Mouse (Mus musculus): ENCODE results near the gene Cfap100. TPM values are rescaled to one million over a fixed set of nuclear protein-coding genes. Genes with fewer than 3 reads are reported as not detected.

The Cfap100 gene
- polyA plus RNA-seq, 1 experiment, result not detected

GRCm38 (mm10) chr6:90466079-90466478 is 37.5 kb upstream of the Cfap100 start:
- H3K27me3 ChIP-seq (ENCODE audit: control insufficient read depth, insufficient read depth, low read length), result peaks cover 4% of the 10 kb centered on the region; the same call in 1 of the 2 replicates
- H3K36me3 ChIP-seq (ENCODE audit: control insufficient read depth, insufficient read depth, low read length), result no peaks in the 10 kb centered on the region
- H3K4me1 ChIP-seq (ENCODE audit: control insufficient read depth, insufficient read depth, insufficient read length), result peaks cover 5% of the 10 kb centered on the region; the same call in 1 of the 2 replicates
- no peak overlapping the region for H3K27ac ChIP-seq (ENCODE audit: insufficient read depth, low read length)
- 82% methylated on average over 10 of the region's 10 CpGs for WGBS
- DNase-seq (ENCODE audit: low read depth in 1 of 2, low spot score in 2 of 2), result no peak
- TF ChIP-seq POLR2A (IDR thresholded peaks at IDR 0.05; ENCODE audit: low read depth, low read length), result no peak
- TF ChIP-seq CTCF (IDR thresholded peaks at IDR 0.05; ENCODE audit: extremely low read depth, insufficient read depth, insufficient read length, insufficient replicate concordance), result no peak
- H3K4me3 ChIP-seq (ENCODE audit: extremely low read depth, insufficient read depth, insufficient read length), result no peak overlapping the region

GRCm38 (mm10) chr6:90465028-90465640 is 36.5 kb upstream of the Cfap100 start:
- 88% methylated on average over 11 of the region's 11 CpGs for WGBS
- TF ChIP-seq CTCF (IDR thresholded peaks at IDR 0.05; ENCODE audit: extremely low read depth, insufficient read depth, insufficient read length, insufficient replicate concordance) (no peak), POLR2A (IDR thresholded peaks at IDR 0.05; ENCODE audit: low read depth, low read length) (no peak)
- Histone ChIP-seq H3K4me3 (ENCODE audit: extremely low read depth, insufficient read depth, insufficient read length) (no peak overlapping the region), H3K4me1 (ENCODE audit: control insufficient read depth, insufficient read depth, insufficient read length) (peaks cover 5% of the 10 kb centered on the region; the same call in 1 of the 2 replicates), H3K27me3 (ENCODE audit: control insufficient read depth, insufficient read depth, low read length) (peaks cover 4% of the 10 kb centered on the region; the same call in 1 of the 2 replicates), H3K36me3 (ENCODE audit: control insufficient read depth, insufficient read depth, low read length) (no peaks in the 10 kb centered on the region), H3K27ac (ENCODE audit: insufficient read depth, low read length) (no peak overlapping the region)
- DNase-seq (ENCODE audit: low read depth in 1 of 2, low spot score in 2 of 2), result no peak

- 64% methylated on average over 7 of the region's 7 CpGs for WGBS
- no peak for DNase-seq (ENCODE audit: low read depth in 1 of 2, low spot score in 2 of 2)
- H3K36me3 ChIP-seq (ENCODE audit: control insufficient read depth, insufficient read depth, low read length), result no peaks in the 10 kb centered on the region
- TF ChIP-seq CTCF (IDR thresholded peaks at IDR 0.05; ENCODE audit: extremely low read depth, insufficient read depth, insufficient read length, insufficient replicate concordance) (no peak), POLR2A (IDR thresholded peaks at IDR 0.05; ENCODE audit: low read depth, low read length) (no peak)
- no peak overlapping the region for H3K4me3 ChIP-seq (ENCODE audit: extremely low read depth, insufficient read depth, insufficient read length)
- H3K27me3 ChIP-seq (ENCODE audit: control insufficient read depth, insufficient read depth, low read length), result peaks cover 4% of the 10 kb centered on the region; the same call in 1 of the 2 replicates
- peaks cover 5% of the 10 kb centered on the region; the same call in 1 of the 2 replicates for H3K4me1 ChIP-seq (ENCODE audit: control insufficient read depth, insufficient read depth, insufficient read length)
- H3K27ac ChIP-seq (ENCODE audit: insufficient read depth, low read length), result no peak overlapping the region
These were observed 35.4 kb upstream of the Cfap100 start for GRCm38 (mm10) chr6:90463890-90464421.

GRCm38 (mm10) chr6:90463228-90463862 is 34.7 kb upstream of the Cfap100 start:
- peak overlapping the region; percentile 40; the same call in 1 of the 2 replicates for H3K4me3 ChIP-seq (ENCODE audit: extremely low read depth, insufficient read depth, insufficient read length)
- WGBS, result 2% methylated on average over 31 of the region's 31 CpGs
- peaks cover 4% of the 10 kb centered on the region; the same call in 1 of the 2 replicates for H3K27me3 ChIP-seq (ENCODE audit: control insufficient read depth, insufficient read depth, low read length)
- TF ChIP-seq POLR2A (IDR thresholded peaks at IDR 0.05; ENCODE audit: low read depth, low read length), result no peak
- no peaks in the 10 kb centered on the region for H3K36me3 ChIP-seq (ENCODE audit: control insufficient read depth, insufficient read depth, low read length)
- no peak overlapping the region for H3K27ac ChIP-seq (ENCODE audit: insufficient read depth, low read length)
- peaks cover 5% of the 10 kb centered on the region; the same call in 1 of the 2 replicates for H3K4me1 ChIP-seq (ENCODE audit: control insufficient read depth, insufficient read depth, insufficient read length)
- peak in 1 of 2 experiments; percentile 7 for DNase-seq (ENCODE audit: low read depth in 1 of 2, low spot score in 2 of 2)

- Histone ChIP-seq H3K4me3 (ENCODE audit: extremely low read depth, insufficient read depth, insufficient read length) (peak overlapping the region; percentile 40; the same call in 1 of the 2 replicates), H3K36me3 (ENCODE audit: control insufficient read depth, insufficient read depth, low read length) (no peaks in the 10 kb centered on the region), H3K4me1 (ENCODE audit: control insufficient read depth, insufficient read depth, insufficient read length) (peaks cover 5% of the 10 kb centered on the region; the same call in 1 of the 2 replicates), H3K27ac (ENCODE audit: insufficient read depth, low read length) (peak overlapping the region; percentile 15; the same call in 1 of the 2 replicates), H3K27me3 (ENCODE audit: control insufficient read depth, insufficient read depth, low read length) (peaks cover 4% of the 10 kb centered on the region; the same call in 1 of the 2 replicates)
- no peak for DNase-seq (ENCODE audit: low read depth in 1 of 2, low spot score in 2 of 2)
- no peak for TF ChIP-seq CTCF (IDR thresholded peaks at IDR 0.05; ENCODE audit: extremely low read depth, insufficient read depth, insufficient read length, insufficient replicate concordance)
- no peak for TF ChIP-seq POLR2A (IDR thresholded peaks at IDR 0.05; ENCODE audit: low read depth, low read length)
- WGBS, result 1% methylated on average over 38 of the region's 38 CpGs
These were observed 34.2 kb upstream of the Cfap100 start for GRCm38 (mm10) chr6:90462841-90463227.

GRCm38 (mm10) chr6:90462181-90462706 is 33.6 kb upstream of the Cfap100 start, which contains the start of gene Klf15:
Klf15 (plus strand) TSS chr6:90462576.
- Histone ChIP-seq H3K4me3 (ENCODE audit: extremely low read depth, insufficient read depth, insufficient read length) (peak within 1 kb of the TSS; percentile 40; the same call in 1 of the 2 replicates), H3K36me3 (ENCODE audit: control insufficient read depth, insufficient read depth, low read length) (no peaks in the 10 kb centered on the region), H3K27ac (ENCODE audit: insufficient read depth, low read length) (peak within 1 kb of the TSS; percentile 15; the same call in 1 of the 2 replicates), H3K27me3 (ENCODE audit: control insufficient read depth, insufficient read depth, low read length) (peaks cover 4% of the 10 kb centered on the region; the same call in 1 of the 2 replicates), H3K4me1 (ENCODE audit: control insufficient read depth, insufficient read depth, insufficient read length) (peaks cover 5% of the 10 kb centered on the region; the same call in 1 of the 2 replicates)
- 3% methylated on average over 60 of the region's 70 CpGs for WGBS
- TF ChIP-seq POLR2A (IDR thresholded peaks at IDR 0.05; ENCODE audit: low read depth, low read length), result no peak
- TF ChIP-seq CTCF (IDR thresholded peaks at IDR 0.05; ENCODE audit: extremely low read depth, insufficient read depth, insufficient read length, insufficient replicate concordance), result no peak
- no peak for DNase-seq (ENCODE audit: low read depth in 1 of 2, low spot score in 2 of 2)

All from spleen, adult 2 months (tissue).